Mouse (Mus musculus) limb, embryonic 11.5 days (tissue): Measurements from ENCODE around the gene Setd6. TPM values are rescaled to one million over a fixed set of nuclear protein-coding genes. Genes with fewer than 3 reads are reported as not detected.

ENCODE experiments used
- ATAC-seq: fragments of 200-750 bp; cut with Nextera tagmentation; 2 replicates; pipeline ENCODE4 v1.8.0; 2017; ENCODE audit warnings: low read depth; ENCODE audit not compliant: insufficient number of reproducible peaks, low FRiP score, low TSS enrichment
- DNase-seq: peaks from one replicate; pipeline ENCODE4 v3.0.0-alpha.2; 2015; ENCODE audit warnings: low spot score
- H3K27ac ChIP-seq: fragments of 300-500 bp; sonication (generic); replicated peaks from 2 replicates; pipeline ENCODE4 v1.5.1; 2014; ENCODE audit warnings: low read depth, mild to moderate bottlenecking, low read length
- H3K27me3 ChIP-seq: fragments of 300-500 bp; sonication (generic); 2 replicates; pipeline ENCODE4 v1.6.1; 2014; ENCODE audit warnings: mild to moderate bottlenecking, low read length, mixed read lengths; ENCODE audit not compliant: control insufficient read depth, insufficient read depth
- H3K36me3 ChIP-seq: fragments of 300-500 bp; sonication (generic); 2 replicates; pipeline ENCODE4 v1.6.1; 2014; ENCODE audit warnings: mild to moderate bottlenecking, low read length, moderate library complexity, mixed read lengths; ENCODE audit not compliant: control insufficient read depth, insufficient read depth
- H3K4me1 ChIP-seq: fragments of 300-500 bp; sonication (generic); 2 replicates; pipeline ENCODE4 v1.6.1; 2014; ENCODE audit warnings: low read length, mixed read lengths; ENCODE audit not compliant: control insufficient read depth, insufficient read depth
- H3K4me2 ChIP-seq: fragments of 300-500 bp; sonication (generic); 2 replicates; pipeline ENCODE4 v1.6.1; 2014; ENCODE audit warnings: low read depth, mild to moderate bottlenecking, moderate library complexity; ENCODE audit not compliant: severe bottlenecking
- H3K4me3 ChIP-seq: fragments of 300-500 bp; sonication (generic); 2 replicates; pipeline ENCODE4 v1.5.1; 2014; ENCODE audit warnings: low read depth, low read length
- H3K9ac ChIP-seq: fragments of 300-500 bp; sonication (generic); 2 replicates; pipeline ENCODE4 v1.6.1; 2014; ENCODE audit warnings: mild to moderate bottlenecking, low read length
- H3K9me3 ChIP-seq: fragments of 300-500 bp; sonication (generic); 2 replicates; pipeline ENCODE4 v1.6.1; 2016; ENCODE audit warnings: low read length; ENCODE audit not compliant: control insufficient read depth
- WGBS: fragments of 180-500 bp; shearing (Covaris S2); extraction: QIAGEN DNeasy Blood & Tissue Kit; methylation state at CpG from one replicate; pipeline ENCODE4 v1.1.7; 2014; 5-methylcytosine and 5-hydroxymethylcytosine counted together
- polyA plus RNA-seq: library from polyadenylated mRNA; unstranded; fragments of >200 nt; fragmentation: Nextera tagmentation; extraction: Ambion mirVana; gene quantifications from 2 replicates; pipeline ENCODE4 v1.2.1, GENCODE M21; 2014

Gene Setd6
- polyA plus RNA-seq, 1 experiment from 2014 or later: 19.7 TPM

DNA sequence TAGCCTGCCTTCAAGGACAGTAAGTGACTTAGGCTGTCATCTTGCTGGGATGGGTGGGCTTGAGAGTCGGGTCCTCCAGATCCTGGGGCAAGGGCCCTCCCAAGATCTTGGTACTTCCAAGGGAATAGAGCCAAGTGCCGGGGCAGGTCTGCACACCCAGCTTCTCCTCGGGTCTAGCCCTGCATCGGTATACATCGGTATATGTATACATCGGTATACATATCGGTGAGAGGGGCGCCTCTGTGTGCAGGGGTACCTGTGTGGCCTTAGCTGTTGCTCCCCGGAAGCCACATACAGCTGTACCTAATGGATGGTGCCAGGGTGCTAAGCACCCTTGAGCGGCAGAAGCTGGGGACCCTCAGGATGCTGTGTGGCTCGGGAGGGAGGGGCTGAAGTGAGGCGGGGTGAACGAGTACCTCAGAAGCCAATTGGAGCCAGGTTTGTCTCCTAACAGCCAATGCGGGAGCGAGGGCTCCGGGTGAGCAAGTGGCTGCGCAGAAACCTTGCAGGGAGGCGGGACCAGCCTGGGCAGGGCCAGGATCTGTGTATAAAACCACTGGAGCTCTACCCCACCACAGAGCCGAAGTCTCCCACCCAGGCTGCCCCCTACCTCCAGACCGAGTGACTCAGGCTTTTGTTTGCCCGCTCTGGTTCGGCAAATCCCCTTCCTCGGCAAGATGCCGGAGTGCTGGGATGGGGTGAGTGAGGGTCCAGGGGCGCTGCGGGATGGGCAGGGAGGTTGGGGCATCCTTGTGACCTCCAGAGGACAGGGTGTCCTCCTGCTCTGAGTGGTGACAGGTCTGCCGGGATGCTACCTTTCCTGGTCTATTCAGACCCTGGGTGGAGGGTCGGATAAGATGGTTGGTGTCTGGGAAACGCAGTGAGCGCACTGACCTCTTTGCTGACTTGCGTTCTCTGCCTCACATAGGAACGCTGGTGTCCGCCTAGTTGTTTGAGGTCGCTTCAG lies 12.9 kb upstream of the Setd6 start:
- WGBS: 3% methylated on average over 34 of the region's 34 CpGs
- no peak overlapping the region for H3K27ac ChIP-seq
- peak; percentile 88 for DNase-seq

DNA sequence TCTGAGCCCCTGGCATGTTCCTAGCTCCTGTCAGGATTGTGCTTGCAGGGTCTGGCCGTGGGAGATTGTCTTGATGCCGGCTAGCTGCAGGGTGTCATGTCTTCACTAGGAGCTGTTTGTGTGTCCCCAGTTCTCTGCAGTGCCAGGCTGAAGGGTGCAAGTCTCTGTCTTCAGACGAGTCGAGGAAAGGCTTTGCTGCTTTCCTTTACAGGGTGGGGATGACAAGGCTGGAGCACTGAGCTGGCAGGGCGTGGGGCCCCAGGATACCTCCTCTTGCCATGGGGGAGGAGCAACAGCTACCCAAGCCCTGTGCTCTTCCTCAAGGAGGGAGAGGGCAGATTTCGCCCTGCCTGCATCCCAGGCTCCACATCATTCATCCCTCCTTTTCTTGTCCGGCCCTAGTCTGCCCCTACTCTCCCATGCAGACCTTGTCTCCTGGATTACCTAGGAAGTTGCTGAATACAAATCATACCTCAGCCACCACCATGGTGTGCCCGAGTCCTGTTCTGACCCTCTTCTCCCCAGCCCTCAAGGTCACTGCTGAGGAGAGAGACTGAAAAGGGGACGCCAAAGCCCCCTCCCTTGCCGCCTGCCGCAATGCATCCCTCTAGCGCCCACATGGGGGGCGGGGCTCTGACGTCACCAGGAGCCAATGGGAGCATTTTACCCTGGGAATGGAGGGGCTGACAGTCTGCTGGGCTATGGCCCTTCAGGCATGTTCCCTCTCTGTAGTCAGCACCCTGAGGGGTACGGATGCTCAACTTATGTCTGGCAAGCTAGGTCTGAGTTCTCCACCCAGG lies 12.0 kb upstream of the Setd6 start:
- H3K4me3 ChIP-seq: peak overlapping the region; percentile 40

More for the DNA sequence above, 12.9 kb upstream of the Setd6 start:
- Histone ChIP-seq H3K9me3 (no peaks in the 10 kb centered on the region), H3K36me3 (no peaks in the 10 kb centered on the region), H3K4me2 (peak overlapping the region; percentile 62), H3K4me1 (peaks cover 4% of the 10 kb centered on the region; the same call in 1 of the 2 replicates), H3K9ac (peak overlapping the region; percentile 44), H3K27me3 (peaks cover under 1% of the 10 kb centered on the region; the same call in 1 of the 2 replicates), H3K4me3 (peak overlapping the region; percentile 40)
- peak; percentile 93 for ATAC-seq

DNA sequence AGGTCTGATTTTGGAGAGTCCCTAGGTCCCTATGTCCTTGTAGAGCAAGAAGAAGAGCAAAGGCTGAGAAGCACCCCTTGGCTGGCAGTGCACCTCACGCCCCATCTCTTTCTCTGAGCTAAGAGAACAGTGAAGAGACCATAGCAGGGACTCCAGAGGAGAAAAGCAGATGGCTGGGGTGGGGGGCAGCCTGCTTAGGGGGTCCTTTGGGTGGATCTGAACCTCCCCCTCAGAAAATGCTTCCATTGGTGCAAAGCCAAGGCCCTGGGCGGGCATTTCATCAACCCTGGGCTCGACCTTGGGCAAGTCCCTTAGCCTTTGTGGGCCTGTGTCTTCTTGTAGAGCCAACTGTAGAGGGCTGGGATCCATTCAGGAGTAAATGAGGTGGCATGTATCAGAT lies 11.1 kb upstream of the Setd6 start:
- no peak overlapping the region for H3K4me3 ChIP-seq
- DNase-seq: no peak
- ATAC-seq: no peak

More for the DNA sequence above, 12.0 kb upstream of the Setd6 start:
- ATAC-seq (peak; percentile 14; the same call in 1 of the 2 replicates), DNase-seq (peak; percentile 83)
- H3K4me2 ChIP-seq: peak overlapping the region; percentile 62
- peaks cover 4% of the 10 kb centered on the region; the same call in 1 of the 2 replicates for H3K4me1 ChIP-seq
- no peak overlapping the region for H3K27ac ChIP-seq
- H3K9me3 ChIP-seq: no peaks in the 10 kb centered on the region
- H3K27me3 ChIP-seq: no peaks in the 10 kb centered on the region
- H3K9ac ChIP-seq: peak overlapping the region; percentile 36; the same call in 1 of the 2 replicates
- 2% methylated on average over 15 of the region's 15 CpGs for WGBS
- H3K36me3 ChIP-seq: no peaks in the 10 kb centered on the region

DNA sequence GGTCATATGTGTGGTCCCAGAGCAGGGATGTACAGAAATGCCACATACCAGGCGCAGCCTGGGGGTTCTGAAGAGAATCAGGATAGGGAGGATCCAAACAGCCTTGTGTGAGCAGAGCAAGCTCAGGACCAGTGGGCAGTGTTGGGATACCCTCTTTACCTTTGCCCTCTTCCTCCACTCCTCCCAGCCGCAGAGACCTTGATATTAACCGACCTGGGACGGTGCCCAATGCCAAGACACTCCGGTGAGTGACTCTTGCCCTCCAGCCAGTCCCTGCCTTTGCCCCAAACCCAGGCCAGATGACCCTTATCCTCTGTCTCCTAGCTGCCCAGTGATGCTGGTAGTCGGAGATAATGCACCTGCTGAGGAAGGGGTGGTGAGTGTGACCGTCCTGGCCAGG lies 6.1 kb upstream of the Setd6 start:
- Histone ChIP-seq H3K4me3 (no peak overlapping the region), H3K9me3 (no peaks in the 10 kb centered on the region), H3K4me1 (no peaks in the 10 kb centered on the region), H3K36me3 (no peaks in the 10 kb centered on the region), H3K27ac (no peak overlapping the region), H3K4me2 (no peak overlapping the region), H3K27me3 (no peaks in the 10 kb centered on the region), H3K9ac (no peak overlapping the region)
- ATAC-seq (no peak), DNase-seq (no peak)
- WGBS: 88% methylated on average over 7 of the region's 7 CpGs

More for the DNA sequence above, 11.1 kb upstream of the Setd6 start:
- WGBS: 90% methylated on average over 3 of the region's 3 CpGs
- Histone ChIP-seq H3K4me2 (no peak overlapping the region), H3K9ac (no peak overlapping the region), H3K27me3 (no peaks in the 10 kb centered on the region), H3K36me3 (no peaks in the 10 kb centered on the region), H3K9me3 (no peaks in the 10 kb centered on the region), H3K27ac (no peak overlapping the region), H3K4me1 (peaks cover 4% of the 10 kb centered on the region; the same call in 1 of the 2 replicates)

DNA sequence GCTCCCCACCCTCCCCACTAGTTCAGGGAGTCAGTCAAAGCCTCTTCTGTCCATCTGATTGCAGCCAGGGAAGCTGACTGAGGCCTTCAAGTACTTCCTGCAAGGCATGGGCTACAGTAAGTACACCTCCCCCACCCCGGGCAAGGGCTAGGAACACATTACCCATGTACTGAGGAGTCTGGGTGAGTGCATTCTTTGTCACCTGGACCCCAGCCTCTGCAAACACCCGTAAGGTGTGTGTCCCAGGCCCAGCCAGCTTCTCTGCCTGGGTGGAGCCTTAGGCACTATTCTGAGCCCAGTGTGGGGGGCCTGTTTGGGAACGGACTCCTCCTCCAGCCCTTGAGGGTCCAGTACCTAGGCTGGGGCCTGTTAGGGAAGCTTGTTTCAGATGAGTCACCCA lies 4.7 kb upstream of the Setd6 start:
- no peak overlapping the region for H3K4me2 ChIP-seq
- ATAC-seq (no peak), DNase-seq (no peak)
- H3K27me3 ChIP-seq: no peaks in the 10 kb centered on the region
- peaks cover 4% of the 10 kb centered on the region; the same call in 1 of the 2 replicates for H3K4me1 ChIP-seq
- 83% methylated on average over 3 of the region's 3 CpGs for WGBS
- no peaks in the 10 kb centered on the region for H3K36me3 ChIP-seq
- H3K9me3 ChIP-seq: no peaks in the 10 kb centered on the region
- no peak overlapping the region for H3K9ac ChIP-seq
- no peak overlapping the region for H3K27ac ChIP-seq
- no peak overlapping the region for H3K4me3 ChIP-seq

DNA sequence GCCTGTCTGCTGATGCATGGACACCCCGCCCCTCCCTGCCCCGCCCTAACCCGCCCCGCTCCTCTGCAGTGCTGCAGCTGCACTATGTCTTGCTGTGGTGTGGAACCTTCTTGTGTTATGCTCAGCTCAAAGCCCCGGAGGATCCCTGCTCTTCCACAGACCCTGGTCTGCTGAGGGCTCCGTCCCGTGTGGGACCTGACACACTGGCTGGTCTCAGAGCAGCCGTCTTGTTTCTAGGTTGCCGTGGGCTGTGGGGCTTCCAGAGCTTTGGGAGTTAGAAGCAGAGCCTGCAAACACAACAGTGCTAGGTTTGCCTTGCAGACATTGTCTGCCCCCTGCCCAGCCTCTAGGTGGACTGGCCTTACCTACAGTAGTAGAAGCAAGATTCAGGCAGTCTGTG lies 3.3 kb upstream of the Setd6 start:
- Histone ChIP-seq H3K27me3 (no peaks in the 10 kb centered on the region), H3K27ac (no peak overlapping the region), H3K4me1 (peaks cover 9% of the 10 kb centered on the region), H3K4me3 (no peak overlapping the region), H3K9me3 (no peaks in the 10 kb centered on the region), H3K36me3 (no peaks in the 10 kb centered on the region), H3K9ac (no peak overlapping the region), H3K4me2 (no peak overlapping the region)
- WGBS: 85% methylated on average over 9 of the region's 9 CpGs
- DNase-seq (no peak), ATAC-seq (no peak)

DNA sequence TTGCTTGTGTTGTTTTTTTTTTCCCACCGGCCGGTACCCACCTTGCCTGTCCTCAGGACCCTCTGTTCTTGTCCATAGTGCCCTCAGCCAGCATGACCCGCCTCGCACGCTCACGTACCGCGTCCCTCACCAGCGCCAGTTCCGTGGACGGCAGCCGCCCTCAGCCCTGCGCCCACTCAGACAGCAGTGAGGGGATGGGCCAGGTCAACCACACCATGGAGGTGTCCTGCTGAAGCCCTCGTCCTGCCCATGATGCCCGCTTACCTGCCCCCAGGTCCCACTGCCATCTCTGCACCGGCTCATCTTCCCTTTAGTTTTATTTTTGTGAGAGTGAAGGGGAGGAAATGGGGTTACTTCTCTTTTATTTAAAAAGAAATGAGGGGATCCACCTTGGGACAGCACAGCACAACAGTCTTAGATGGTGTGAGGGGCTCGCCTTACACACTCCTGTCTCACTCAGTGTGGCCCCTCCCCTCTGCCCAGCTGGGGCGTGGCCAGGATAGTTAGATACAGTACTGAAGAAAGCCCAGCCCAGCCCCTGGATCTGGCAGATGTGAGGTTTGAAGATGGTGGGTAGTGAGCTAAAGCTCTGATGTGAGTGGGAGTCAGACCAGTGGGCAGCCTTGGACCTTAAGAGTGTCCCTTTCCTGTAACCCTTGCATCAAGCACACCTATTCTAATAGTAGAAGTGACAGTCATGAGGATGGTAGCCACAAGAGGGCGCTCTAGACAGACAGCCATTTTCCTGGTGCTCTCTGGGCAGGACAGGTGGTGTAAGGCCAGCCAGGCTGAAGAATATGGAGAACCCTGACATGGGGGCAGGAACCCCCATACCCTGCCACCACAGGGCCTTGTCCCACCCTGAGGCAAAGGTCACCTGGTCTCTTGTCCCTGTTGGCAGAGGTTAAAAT lies 2.3 kb upstream of the Setd6 start:
- peak; percentile 32; the same call in 1 of the 2 replicates for ATAC-seq

More for the DNA sequence above, 2.3 kb upstream of the Setd6 start:
- peak; percentile 85 for DNase-seq
- H3K9me3 ChIP-seq: no peaks in the 10 kb centered on the region
- no peak overlapping the region for H3K4me2 ChIP-seq
- H3K4me1 ChIP-seq: peaks cover 9% of the 10 kb centered on the region
- no peak overlapping the region for H3K27ac ChIP-seq
- H3K27me3 ChIP-seq: no peaks in the 10 kb centered on the region
- no peak overlapping the region for H3K4me3 ChIP-seq
- peaks cover 4% of the 10 kb centered on the region; the same call in 1 of the 2 replicates for H3K36me3 ChIP-seq
- WGBS: 79% methylated on average over 19 of the region's 19 CpGs
- H3K9ac ChIP-seq: no peak overlapping the region
